Mouse (Mus musculus): ENCODE measurements around the gene Wsb1. TPM values are rescaled to one million over a fixed set of nuclear protein-coding genes. Genes with fewer than 3 reads are reported as not detected.
"Not testable (repeated sequence)": the region's sequence is repeated elsewhere in the genome, so short reads cannot be mapped to it uniquely, and the experiment has no call there.

The Wsb1 gene
- polyA plus RNA-seq, 1 experiment = 8.8 TPM

- Histone ChIP-seq H3K27ac (replicated peaks; ENCODE audit: low read depth, low read length) (no peak overlapping the region), H3K4me1 (ENCODE audit: control insufficient read depth, insufficient read depth, insufficient read length, low read length) (peaks cover 8% of the 10 kb centered on the region; the same call in 1 of the 2 replicates), H3K4me3 (ENCODE audit: insufficient read depth, low read depth, low read length) (no peak overlapping the region)
These were observed 31.9 kb upstream of the Wsb1 start for GRCm38 (mm10) chr11:79286305-79286799.

- no peak overlapping the region for H3K4me3 ChIP-seq (ENCODE audit: insufficient read depth, low read depth, low read length)
- no peak overlapping the region for H3K27ac ChIP-seq (replicated peaks; ENCODE audit: low read depth, low read length)
- peaks cover 11% of the 10 kb centered on the region; the same call in 1 of the 2 replicates for H3K4me1 ChIP-seq (ENCODE audit: control insufficient read depth, insufficient read depth, insufficient read length, low read length)
These were observed 29.0 kb upstream of the Wsb1 start for GRCm38 (mm10) chr11:79283350-79284030.

GRCm38 (mm10) chr11:79281396-79281795 lies 26.9 kb upstream of the Wsb1 start:
- H3K4me1 ChIP-seq (ENCODE audit: control insufficient read depth, insufficient read depth, insufficient read length, low read length) = peaks cover 6% of the 10 kb centered on the region; the same call in 1 of the 2 replicates
- H3K27ac ChIP-seq (replicated peaks; ENCODE audit: low read depth, low read length) = no peak overlapping the region
- no peak overlapping the region for H3K4me3 ChIP-seq (ENCODE audit: insufficient read depth, low read depth, low read length)

- Histone ChIP-seq H3K4me3 (ENCODE audit: insufficient read depth, low read depth, low read length) (no peak overlapping the region), H3K4me1 (ENCODE audit: control insufficient read depth, insufficient read depth, insufficient read length, low read length) (peaks cover 6% of the 10 kb centered on the region; the same call in 1 of the 2 replicates), H3K27ac (replicated peaks; ENCODE audit: low read depth, low read length) (no peak overlapping the region)
These were observed 25.4 kb upstream of the Wsb1 start for GRCm38 (mm10) chr11:79279732-79280405.

- no peak overlapping the region for H3K4me3 ChIP-seq (ENCODE audit: insufficient read depth, low read depth, low read length)
- peaks cover 4% of the 10 kb centered on the region; the same call in 1 of the 2 replicates for H3K4me1 ChIP-seq (ENCODE audit: control insufficient read depth, insufficient read depth, insufficient read length, low read length)
- H3K27ac ChIP-seq (replicated peaks; ENCODE audit: low read depth, low read length) = no peak overlapping the region
These were observed 19.3 kb upstream of the Wsb1 start for GRCm38 (mm10) chr11:79273757-79274156.

GRCm38 (mm10) chr11:79273039-79273438 lies 18.6 kb upstream of the Wsb1 start:
- no peak overlapping the region for H3K27ac ChIP-seq (replicated peaks; ENCODE audit: low read depth, low read length)

GRCm38 (mm10) chr11:79267171-79267570 lies 12.7 kb upstream of the Wsb1 start:
- no peak overlapping the region for H3K27ac ChIP-seq (replicated peaks; ENCODE audit: low read depth, low read length)
- H3K4me1 ChIP-seq (ENCODE audit: control insufficient read depth, insufficient read depth, insufficient read length, low read length) = no peaks in the 10 kb centered on the region
- H3K4me3 ChIP-seq (ENCODE audit: insufficient read depth, low read depth, low read length) = no peak overlapping the region

More at GRCm38 (mm10) chr11:79273039-79273438, 18.6 kb upstream of the Wsb1 start:
- Histone ChIP-seq H3K4me3 (ENCODE audit: insufficient read depth, low read depth, low read length) (no peak overlapping the region), H3K4me1 (ENCODE audit: control insufficient read depth, insufficient read depth, insufficient read length, low read length) (no peaks in the 10 kb centered on the region)

GRCm38 (mm10) chr11:79264376-79264775 lies 9.9 kb upstream of the Wsb1 start:
- no peak overlapping the region for H3K4me3 ChIP-seq (ENCODE audit: insufficient read depth, low read depth, low read length)
- H3K4me1 ChIP-seq (ENCODE audit: control insufficient read depth, insufficient read depth, insufficient read length, low read length) = no peaks in the 10 kb centered on the region
- no peak overlapping the region for H3K27ac ChIP-seq (replicated peaks; ENCODE audit: low read depth, low read length)

- not testable (repeated sequence) for H3K27ac ChIP-seq (replicated peaks; ENCODE audit: low read depth, low read length); H3K4me3 ChIP-seq (ENCODE audit: insufficient read depth, low read depth, low read length); H3K4me1 ChIP-seq (ENCODE audit: control insufficient read depth, insufficient read depth, insufficient read length, low read length)
These were observed 5.7 kb upstream of the Wsb1 start for GRCm38 (mm10) chr11:79260126-79260525.

GRCm38 (mm10) chr11:79258738-79259137 lies 4.3 kb upstream of the Wsb1 start:
- Histone ChIP-seq H3K27ac (replicated peaks; ENCODE audit: low read depth, low read length) (no peak overlapping the region), H3K4me1 (ENCODE audit: control insufficient read depth, insufficient read depth, insufficient read length, low read length) (no peaks in the 10 kb centered on the region), H3K4me3 (ENCODE audit: insufficient read depth, low read depth, low read length) (no peak overlapping the region)

- Histone ChIP-seq H3K27ac (replicated peaks; ENCODE audit: low read depth, low read length) (peak overlapping the region; percentile 96), H3K4me3 (ENCODE audit: insufficient read depth, low read depth, low read length) (peak overlapping the region; percentile 94), H3K4me1 (ENCODE audit: control insufficient read depth, insufficient read depth, insufficient read length, low read length) (peaks cover 5% of the 10 kb centered on the region; the same call in 1 of the 2 replicates)
These were observed 705 bp downstream of the Wsb1 start for GRCm38 (mm10) chr11:79253542-79254390.

GRCm38 (mm10) chr11:79252881-79253541 lies 1.5 kb downstream of the Wsb1 start:
- H3K27ac ChIP-seq (replicated peaks; ENCODE audit: low read depth, low read length) = peak overlapping the region; percentile 96
- H3K4me1 ChIP-seq (ENCODE audit: control insufficient read depth, insufficient read depth, insufficient read length, low read length) = peaks cover 5% of the 10 kb centered on the region; the same call in 1 of the 2 replicates
- peak overlapping the region; percentile 94 for H3K4me3 ChIP-seq (ENCODE audit: insufficient read depth, low read depth, low read length)

GRCm38 (mm10) chr11:79239024-79239423 lies 15.4 kb downstream of the Wsb1 start:
- Histone ChIP-seq H3K4me1 (ENCODE audit: control insufficient read depth, insufficient read depth, insufficient read length, low read length) (no peaks in the 10 kb centered on the region), H3K4me3 (ENCODE audit: insufficient read depth, low read depth, low read length) (no peak overlapping the region), H3K27ac (replicated peaks; ENCODE audit: low read depth, low read length) (no peak overlapping the region)

GRCm38 (mm10) chr11:79238398-79238752 lies 16.1 kb downstream of the Wsb1 start:
- no peak overlapping the region for H3K4me3 ChIP-seq (ENCODE audit: insufficient read depth, low read depth, low read length)
- H3K27ac ChIP-seq (replicated peaks; ENCODE audit: low read depth, low read length) = no peak overlapping the region
- H3K4me1 ChIP-seq (ENCODE audit: control insufficient read depth, insufficient read depth, insufficient read length, low read length) = no peaks in the 10 kb centered on the region

Data from brown adipose tissue, adult 24 weeks (tissue).